Comparison of ENCODE assay signal across 12 mouse cellular contexts in the genomic region with DNA sequence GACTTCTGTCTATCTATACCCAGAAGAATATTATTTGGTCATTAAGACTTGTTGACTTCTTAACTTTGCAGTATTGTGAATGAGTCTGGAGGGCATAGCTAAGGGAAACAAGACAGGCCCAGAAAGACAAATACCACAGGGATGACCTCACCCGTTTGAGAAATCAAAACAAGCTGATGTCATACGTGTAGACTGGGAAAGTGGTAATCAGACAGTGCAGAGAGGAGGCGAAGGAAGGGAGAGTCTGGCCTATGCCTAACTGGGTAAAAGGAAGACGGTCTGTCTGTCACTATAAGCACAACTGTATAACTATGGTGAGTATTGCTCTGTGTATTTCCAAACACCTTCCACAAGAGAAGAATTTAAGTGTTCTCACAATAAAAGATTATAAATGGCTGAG. TPM values are rescaled to one million over a fixed set of nuclear protein-coding genes. Genes with fewer than 3 reads are reported as not detected.
DNase-seq lines count a peak whose midpoint lies in the region; ATAC-seq and TF ChIP-seq lines count a peak whose summit lies in the region.
"Had no signal": no experiment of that assay in that cellular context is flagged by ENCODE, and none has a peak within 500 bp of the region (broad histone marks: within the 10 kb centered on the region; RNA-seq: fewer than 3 reads in every experiment).

No protein-coding gene starts in this region.

- peak; percentile 14 for DNase-seq in forebrain, embryonic 14.5 days (ENCODE audit: low spot score)
- DNase-seq in forebrain, embryonic 10.5 days (ENCODE audit: extremely low spot score, low spot score): no peak
- DNase-seq in neural tube, embryonic 11.5 days (ENCODE audit: low spot score): no peak
- DNase-seq in neural tube, embryonic 10.5 days (ENCODE audit: extremely low spot score, low spot score): no peak
- peak; percentile 63 to 64 for DNase-seq in heart, adult 9 months (ENCODE audit: low spot score in 2 of 2)
- no peak for DNase-seq in cerebellum, adult 9-11 months

- H3K9ac ChIP-seq in forebrain, embryonic 14.5 days (ENCODE audit: low read length): no peak overlapping the region
- H3K9ac ChIP-seq in neural tube, embryonic 11.5 days (ENCODE audit: low read length): no peak overlapping the region
- H3K9ac ChIP-seq: liver, embryonic 12.5 days had no signal

- H3K27me3 ChIP-seq in forebrain, embryonic 14.5 days (replicated peaks; ENCODE audit: control insufficient read depth, insufficient read depth, low read length): no peaks in the 10 kb centered on the region
- no peaks in the 10 kb centered on the region for H3K27me3 ChIP-seq in forebrain, embryonic 10.5 days (ENCODE audit: poor library complexity, severe bottlenecking)
- no peaks in the 10 kb centered on the region for H3K27me3 ChIP-seq in neural tube, embryonic 11.5 days (ENCODE audit: control insufficient read depth, insufficient read depth, low read length)
- no peaks in the 10 kb centered on the region for H3K27me3 ChIP-seq in myocyte (ENCODE audit: control insufficient read depth, insufficient read depth, insufficient read length)
- H3K27me3 ChIP-seq: liver, embryonic 12.5 days had no signal

- H3ac ChIP-seq in myocyte (ENCODE audit: control insufficient read depth, insufficient read length): no peak overlapping the region

- no peaks in the 10 kb centered on the region for H3K4me1 ChIP-seq in forebrain, embryonic 14.5 days (ENCODE audit: control insufficient read depth, insufficient read depth, low read length)
- peaks cover 3% of the 10 kb centered on the region; the same call in 1 of the 2 replicates for H3K4me1 ChIP-seq in forebrain, embryonic 10.5 days
- no peaks in the 10 kb centered on the region for H3K4me1 ChIP-seq in neural tube, embryonic 11.5 days (ENCODE audit: control insufficient read depth, insufficient read depth, low read length)
- H3K4me1 ChIP-seq: liver, embryonic 12.5 days had no signal

- no peak overlapping the region for H3K27ac ChIP-seq in forebrain, embryonic 14.5 days (ENCODE audit: low read depth, low read length)
- H3K27ac ChIP-seq in forebrain, embryonic 10.5 days: no peak overlapping the region
- H3K27ac ChIP-seq in neural tube, embryonic 11.5 days (ENCODE audit: low read depth, low read length): no peak overlapping the region
- H3K27ac ChIP-seq: hindbrain, postnatal 0 days; layer of hippocampus, adult 2 months; liver, embryonic 12.5 days had no signal

- no peaks in the 10 kb centered on the region for H3K36me3 ChIP-seq in forebrain, embryonic 14.5 days (ENCODE audit: control insufficient read depth, insufficient read depth, low read length)
- H3K36me3 ChIP-seq in forebrain, embryonic 10.5 days (replicated peaks): no peaks in the 10 kb centered on the region
- H3K36me3 ChIP-seq in neural tube, embryonic 11.5 days (ENCODE audit: control insufficient read depth, insufficient read depth, low read length): no peaks in the 10 kb centered on the region
- no peaks in the 10 kb centered on the region for H3K36me3 ChIP-seq in myocyte (ENCODE audit: control insufficient read depth, insufficient read depth)
- H3K36me3 ChIP-seq: G1E; liver, embryonic 12.5 days had no signal

- H3K4me2 ChIP-seq in forebrain, embryonic 14.5 days (ENCODE audit: low read length): no peak overlapping the region
- H3K4me2 ChIP-seq in neural tube, embryonic 11.5 days (ENCODE audit: low read depth): no peak overlapping the region
- H3K4me2 ChIP-seq in myocyte (ENCODE audit: low read depth): peak overlapping the region; percentile 26
- H3K4me2 ChIP-seq: liver, embryonic 12.5 days had no signal

- H3K79me2 ChIP-seq in myocyte (ENCODE audit: control insufficient read depth, insufficient read depth): no peaks in the 10 kb centered on the region

- H3K4me3 ChIP-seq in forebrain, embryonic 14.5 days (ENCODE audit: low read depth, low read length): no peak overlapping the region
- no peak overlapping the region for H3K4me3 ChIP-seq in forebrain, embryonic 10.5 days
- H3K4me3 ChIP-seq in neural tube, embryonic 11.5 days (ENCODE audit: low read depth, low read length): no peak overlapping the region
- no peak overlapping the region for H3K4me3 ChIP-seq in myocyte
- H3K4me3 ChIP-seq: layer of hippocampus, adult 2 months; liver, embryonic 12.5 days had no signal

- no peak for TF ChIP-seq POLR2A in myocyte (IDR thresholded peaks at IDR 0.05; ENCODE audit: insufficient read length, low read depth)

- peak; percentile 50; the same call in 1 of the 2 replicates for ATAC-seq in forebrain, embryonic 14.5 days
- ATAC-seq in neural tube, embryonic 11.5 days (ENCODE audit: insufficient read depth, low FRiP score, low TSS enrichment): 0 out of 2 replicates have a peak, but pooled peaks have one; percentile 11
- ATAC-seq in CD4-positive, CD25-positive, alpha-beta regulatory T cell, adult 4 months: no peak
- ATAC-seq: liver, embryonic 12.5 days had no signal

- 58% methylated on average over 4 of the region's 4 CpGs for WGBS in forebrain, embryonic 14.5 days
- WGBS in forebrain, embryonic 10.5 days: 85% methylated on average over 4 of the region's 4 CpGs
- WGBS in neural tube, embryonic 11.5 days: 80% methylated on average over 4 of the region's 4 CpGs

- H3K9me3 ChIP-seq in forebrain, embryonic 14.5 days (replicated peaks; ENCODE audit: control insufficient read depth, low read length): no peaks in the 10 kb centered on the region
- no peaks in the 10 kb centered on the region for H3K9me3 ChIP-seq in forebrain, embryonic 10.5 days
- no peaks in the 10 kb centered on the region for H3K9me3 ChIP-seq in neural tube, embryonic 11.5 days (ENCODE audit: control insufficient read depth, low read length)
- H3K9me3 ChIP-seq: liver, embryonic 12.5 days had no signal

TF ChIP-seq in myocyte, 11 proteins besides CTCF, POLR2A, EP300 and RAD21:
- TF ChIP-seq CEBPB (IDR thresholded peaks at IDR 0.05; ENCODE audit: insufficient read depth, poor library complexity, severe bottlenecking) (peak; percentile 47; the same call in 1 of the 2 replicates), E2F4 (IDR thresholded peaks at IDR 0.05; ENCODE audit: insufficient read depth) (no peak)

RNA-seq across cellular contexts. Expression of a gene that starts 23.7 kb away (rescaled TPM):
- not detected in 2 replicates for polyA plus RNA-seq in forebrain, embryonic 14.5 days (2014; fragmentation: Nextera tagmentation; extraction: Ambion mirVana)
- not detected in 2 replicates for polyA plus RNA-seq in forebrain, embryonic 10.5 days (2016; fragmentation: Nextera tagmentation; extraction: Ambion mirVana)
- not detected in 2 replicates for polyA plus RNA-seq in neural tube, embryonic 11.5 days (2014; fragmentation: Nextera tagmentation; extraction: Ambion mirVana)
- not detected for polyA plus RNA-seq in myocyte (2012; fragmentation: generic; extraction: Trizol)
- not detected for polyA plus RNA-seq in CD4-positive, CD25-positive, alpha-beta regulatory T cell, adult 4 months (2017; shearing (Covaris generic))
- polyA plus RNA-seq: G1E; liver, embryonic 12.5 days had no signal

Comparison
In these comparisons a context has a peak if more than half of its experiments do, and no peak if none do; other contexts are left out.
1. DNase-seq: peak in forebrain, embryonic 14.5 days (single experiment) and heart, adult 9 months (2 of 2); none in forebrain, embryonic 10.5 days (single experiment), neural tube, embryonic 11.5 days (single experiment), neural tube, embryonic 10.5 days (single experiment) and cerebellum, adult 9-11 months (single experiment).